Mouse (Mus musculus): ENCODE measurements around the gene 4930480E11Rik.

DNA sequence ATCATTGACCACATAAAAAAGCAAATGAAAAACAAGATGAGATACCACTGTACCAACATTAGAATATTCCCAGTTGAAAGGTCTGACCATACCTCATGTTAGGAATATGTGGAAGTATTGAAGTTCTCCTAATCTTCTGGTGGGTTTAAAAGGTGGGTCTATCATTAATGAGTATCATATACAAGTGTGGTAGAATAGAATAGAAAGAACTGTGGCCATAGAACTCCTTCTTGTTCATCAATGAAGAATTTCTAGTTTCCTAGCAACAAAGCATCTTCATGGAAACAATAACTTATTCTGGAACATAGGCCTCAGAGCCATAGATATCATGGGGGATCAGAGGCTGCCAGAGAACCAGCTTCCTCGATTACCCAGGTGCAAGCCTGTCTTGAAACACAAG, at the start of gene 4930480E11Rik:
- TF ChIP-seq USF1 (IDR thresholded peaks at IDR 0.05; ENCODE audit: low read depth) (no peak), CTCF (IDR thresholded peaks at IDR 0.05; ENCODE audit: control insufficient read depth, insufficient read depth, insufficient read length) (no peak)

All from C2C12 (cell line).